Mouse (Mus musculus) CH12F3 (cell line): ENCODE measurements around the gene 9230110F15Rik.
"Not testable (repeated sequence)": the region's sequence is repeated elsewhere in the genome, so short reads cannot be mapped to it uniquely, and the experiment has no call there.

Experiments used
- in situ Hi-C: fragments of 300-500 bp; cut with MboI; formaldehyde crosslinking; loops from 2 replicates; pipeline ENCODE4 v1.14.3; 2020; ENCODE audit warnings: low sequenced_read_pairs

The 9230110F15Rik gene

GRCm38 (mm10) chr9:35844050-35844449, at the start of gene 9230110F15Rik:
9230110F15Rik (minus strand) TSS chr9:35844150.
- in situ Hi-C loops, result no loop called here

DNA sequence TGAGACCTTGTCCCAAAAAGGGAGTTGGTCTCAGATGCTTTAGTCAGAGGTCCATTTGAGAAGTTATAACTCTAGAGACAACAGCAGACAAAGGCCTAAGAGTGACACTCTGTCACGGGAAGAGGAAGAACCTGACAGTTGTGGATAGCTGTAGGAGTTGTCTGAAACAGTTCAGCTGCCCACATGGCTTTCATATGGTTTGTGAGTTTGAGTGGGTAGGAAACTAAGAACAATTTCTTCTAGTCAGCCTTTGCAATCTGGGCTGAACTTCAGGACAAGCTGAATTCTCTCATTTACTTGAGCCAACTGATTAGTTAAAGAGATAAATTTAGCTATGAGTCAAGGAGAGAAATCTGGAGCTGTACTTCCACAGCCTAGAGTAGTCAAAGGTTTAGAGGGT, 49.2 kb upstream of the 9230110F15Rik start:
- in situ Hi-C loops, result not testable (repeated sequence)

DNA sequence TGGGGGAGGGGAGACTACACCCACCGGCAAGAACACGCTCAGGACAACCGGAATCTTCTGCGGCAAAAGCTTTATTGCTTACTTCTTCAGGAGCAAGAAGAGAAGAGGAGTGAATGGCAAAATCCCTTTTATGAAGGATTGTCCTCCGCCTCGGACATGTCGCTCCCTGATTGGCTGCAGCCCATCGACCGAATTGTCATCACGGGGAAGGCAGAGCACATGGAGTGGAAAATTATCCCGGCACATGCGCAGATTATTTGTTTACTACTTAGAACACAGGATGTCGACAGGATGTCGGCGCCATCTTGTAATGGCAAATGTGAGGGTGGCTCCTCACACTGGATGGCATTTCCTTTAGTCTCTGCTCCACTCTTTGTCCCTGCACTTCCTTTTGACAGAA, 26.1 kb downstream of the 9230110F15Rik start:
- in situ Hi-C loops, result not testable (repeated sequence)

GRCm38 (mm10) chr9:35798146-35798545, 45.8 kb downstream of the 9230110F15Rik start:
- in situ Hi-C loops, result no loop called here

DNA sequence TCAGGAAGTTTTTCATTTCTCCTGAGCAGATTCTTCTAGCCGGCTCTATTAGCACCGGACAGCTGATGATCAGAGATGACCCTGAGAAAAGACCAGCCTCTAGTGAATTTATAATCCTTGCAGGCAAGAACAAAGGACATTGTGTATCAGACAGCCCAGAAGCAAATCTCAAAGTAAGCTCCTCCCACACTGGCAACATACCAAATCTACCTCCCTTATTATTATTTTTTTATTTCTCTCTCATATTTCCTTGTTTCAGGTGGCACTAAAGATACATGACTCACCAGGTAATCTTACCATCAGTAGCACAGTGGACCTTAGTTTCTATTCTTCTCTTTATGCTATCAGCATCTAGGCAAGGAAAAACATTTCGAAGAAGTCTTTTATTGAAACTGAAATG, 53.9 kb downstream of the 9230110F15Rik start, which contains the start of the genes Gm27235 and D730048I06Rik:
Gm27235 (minus strand) TSS at position 101 of the 400 bp plus-strand sequence.
D730048I06Rik (minus strand) TSS at position 112 of the 400 bp plus-strand sequence.
- in situ Hi-C loops, result no loop called here
